Mouse (Mus musculus) E14TG2a.4 (cell line): ENCODE measurements around the gene Pbx2.

Experiments used
- CTCF ChIP-seq: conservative IDR thresholded peaks from 2 replicates; pipeline ENCODE4 v1.5.1; 2014; ENCODE audit warnings: low read length
- NANOG ChIP-seq: IDR thresholded peaks from 2 replicates; pipeline ENCODE4 v1.6.1; 2014; ENCODE audit warnings: borderline replicate concordance, low read length, mixed read lengths

GRCm38 (mm10) chr17:34564796-34565195 is 26.3 kb upstream of the Pbx2 start:
- TF ChIP-seq CTCF (no peak), NANOG (no peak)
